Mouse (Mus musculus) thymus, adult 2 months (tissue): Measurements from ENCODE around the gene Drd4.

Experiments used
- CTCF ChIP-seq: fragments of 200-500 bp; IDR thresholded peaks from 2 replicates; pipeline ENCODE4 v1.5.1; 2012; ENCODE audit warnings: mild to moderate bottlenecking, control low read depth, low read length, moderate library complexity, borderline replicate concordance; ENCODE audit not compliant: control insufficient read depth, poor library complexity, insufficient read depth; ENCODE audit errors: extremely low read depth
- POLR2A ChIP-seq: fragments of 200-500 bp; IDR thresholded peaks from 2 replicates; pipeline ENCODE4 v1.6.1; 2012; ENCODE audit warnings: mild to moderate bottlenecking, low read length, control low read depth, moderate library complexity; ENCODE audit not compliant: control insufficient read depth, poor library complexity, insufficient read depth; ENCODE audit errors: extremely low read depth

- TF ChIP-seq CTCF: no peak
- no peak for TF ChIP-seq POLR2A
Measured at GRCm38 (mm10) chr7:141304537-141304936, 12.7 kb downstream of the Drd4 start.
